ENCODE assay signal across 8 mouse cellular contexts in genomic region chr7:38217417-38218171, GRCm38 (mm10). TPM values are rescaled to one million over a fixed set of nuclear protein-coding genes. Genes with fewer than 3 reads are reported as not detected.
DNase-seq lines count a peak whose midpoint lies in the region; ATAC-seq and TF ChIP-seq lines count a peak whose summit lies in the region.

No protein-coding gene starts in this region.

- no peak overlapping the region for H3K4me2 ChIP-seq in neural tube, embryonic 15.5 days

- H3K36me3 ChIP-seq in kidney, adult 2 months (ENCODE audit: control insufficient read depth, insufficient read depth, low read length) = no peaks in the 10 kb centered on the region; the same call in 1 of the 2 replicates
- H3K36me3 ChIP-seq in neural tube, embryonic 15.5 days = no peaks in the 10 kb centered on the region

- H3K27me3 ChIP-seq in kidney, adult 2 months (replicated peaks; ENCODE audit: control insufficient read depth, insufficient read depth, low read length) = no peaks in the 10 kb centered on the region
- H3K27me3 ChIP-seq in neural tube, embryonic 15.5 days (replicated peaks) = no peaks in the 10 kb centered on the region

- H3K9me3 ChIP-seq in neural tube, embryonic 15.5 days (replicated peaks) = no peaks in the 10 kb centered on the region

- H3K27ac ChIP-seq in kidney, adult 2 months (ENCODE audit: insufficient read depth, low read depth, low read length) = peak overlapping the region; percentile 65
- no peak overlapping the region for H3K27ac ChIP-seq in neural tube, embryonic 15.5 days (replicated peaks)

- no peak for ATAC-seq in neural tube, embryonic 15.5 days (ENCODE audit: low FRiP score)

- H3K9ac ChIP-seq in neural tube, embryonic 15.5 days (replicated peaks) = no peak overlapping the region

- no peak for TF ChIP-seq POLR2A in kidney, adult 2 months (IDR thresholded peaks at IDR 0.05; ENCODE audit: low read depth, low read length)

- peak; percentile 33; the same call in 1 of the 2 replicates for TF ChIP-seq CTCF in kidney, adult 2 months (conservative IDR thresholded peaks at IDR 0.05; ENCODE audit: insufficient read depth, insufficient read length, low read depth, low read length)

- intact Hi-C loops in left cerebral cortex, postnatal 14 days (cut with DNase I) = no loop called here

- peaks cover 28% of the 10 kb centered on the region for H3K4me1 ChIP-seq in kidney, adult 2 months (ENCODE audit: control insufficient read depth, insufficient read depth, low read length)
- H3K4me1 ChIP-seq in neural tube, embryonic 15.5 days = no peaks in the 10 kb centered on the region

- 45% methylated on average over 5 of the region's 5 CpGs for WGBS in kidney, adult 2 months
- WGBS in neural tube, embryonic 15.5 days = 68% methylated on average over 5 of the region's 5 CpGs

- peak; percentile 84 for DNase-seq in urinary bladder, postnatal 14 days (ENCODE audit: low spot score)
- no peak for DNase-seq in urinary bladder, adult 2 months (ENCODE audit: low spot score)
- peak; percentile 48 to 61 for DNase-seq in frontal cortex, postnatal 36 days (ENCODE audit: low spot score in 2 of 2)
- DNase-seq in kidney, adult 2 months = peak; percentile 97
- peak; percentile 59 to 85 for DNase-seq in left cerebral cortex, postnatal 14 days (ENCODE audit: low spot score in 2 of 2)
- DNase-seq in right cerebral cortex, postnatal 25 days = peak; percentile 20
- DNase-seq in spleen, postnatal 14 days (ENCODE audit: low spot score in 2 of 2) = no peak

- no peak overlapping the region for H3K4me3 ChIP-seq in kidney, adult 2 months (ENCODE audit: insufficient read depth, low read depth, low read length)
- no peak overlapping the region for H3K4me3 ChIP-seq in neural tube, embryonic 15.5 days (replicated peaks)

RNA-seq across cellular contexts. Expression of gene Plekhf1, which starts 10.2 kb away (rescaled TPM):
- 11.0 and 14.1 TPM in 2 replicates for polyA plus RNA-seq in urinary bladder, adult 2 months (2012; rRNA removed)
- polyA plus RNA-seq in kidney, adult 2 months (2012; rRNA removed) = 6.3 and 6.4 TPM in 2 replicates
- total RNA-seq in left cerebral cortex, postnatal 14 days (2021) = 1 to 10 TPM in 1 of 2 experiments, under 1 TPM in 1; 0.89 to 1.8 TPM
- polyA plus RNA-seq in neural tube, embryonic 15.5 days (2015; fragmentation: Nextera tagmentation; extraction: Ambion mirVana) = 0.75 and 1.4 TPM in 2 replicates

RNA-seq across cellular contexts. Expression of gene 1600014C10Rik, which starts 34.6 kb away (rescaled TPM):
- 52.4 and 56.0 TPM in 2 replicates for polyA plus RNA-seq in urinary bladder, adult 2 months (2012; rRNA removed)
- 31.0 and 39.7 TPM in 2 replicates for polyA plus RNA-seq in kidney, adult 2 months (2012; rRNA removed)
- 10 to 100 TPM; 17.7 to 18.8 TPM for total RNA-seq in left cerebral cortex, postnatal 14 days (2021)
- polyA plus RNA-seq in neural tube, embryonic 15.5 days (2015; fragmentation: Nextera tagmentation; extraction: Ambion mirVana) = 32.0 and 36.2 TPM in 2 replicates

RNA-seq across cellular contexts. Expression of gene Pop4, which starts 53.6 kb away (rescaled TPM):
- 30.6 and 34.8 TPM in 2 replicates for polyA plus RNA-seq in urinary bladder, adult 2 months (2012; rRNA removed)
- 10.6 and 11.0 TPM in 2 replicates for polyA plus RNA-seq in kidney, adult 2 months (2012; rRNA removed)
- total RNA-seq in left cerebral cortex, postnatal 14 days (2021) = 10 to 100 TPM; 26.1 to 27.4 TPM
- polyA plus RNA-seq in neural tube, embryonic 15.5 days (2015; fragmentation: Nextera tagmentation; extraction: Ambion mirVana) = 66.0 and 70.5 TPM in 2 replicates

Comparison
In these comparisons a context has a peak if more than half of its experiments do, and no peak if none do; other contexts are left out.
1. DNase-seq: peak in urinary bladder, postnatal 14 days (single experiment), frontal cortex, postnatal 36 days (2 of 2), kidney, adult 2 months (single experiment), left cerebral cortex, postnatal 14 days (2 of 2) and right cerebral cortex, postnatal 25 days (single experiment); none in urinary bladder, adult 2 months (single experiment) and spleen, postnatal 14 days (0 of 2).